Mouse (Mus musculus): ENCODE results near the gene Mier2.

Gene Mier2

GRCm38 (mm10) chr10:79506709-79507108, 48.3 kb downstream of the Mier2 start:
- intact Hi-C loops (cut with DNase I), result no loop called here

GRCm38 (mm10) chr10:79502830-79503644, 52.0 kb downstream of the Mier2 start:
- intact Hi-C loops (cut with DNase I), result no loop called here

- intact Hi-C loops (cut with DNase I), result no loop called here
Observed at GRCm38 (mm10) chr10:79496701-79497288, 58.2 kb downstream of the Mier2 start.

- intact Hi-C loops (cut with DNase I), result no loop called here
Observed at GRCm38 (mm10) chr10:79495886-79496285, 59.1 kb downstream of the Mier2 start.

Small RNA genes within 50 kb of the gene (microRNA-seq; reads per million reads assigned to microRNA genes)
- gene Mir6909, result 0.11 to 1.1 reads per million in 2 experiments

Data from adrenal gland (tissue).